Mouse (Mus musculus) ES-Bruce4 (cell line): ENCODE results near the gene Olfr211. TPM values are rescaled to one million over a fixed set of nuclear protein-coding genes. Genes with fewer than 3 reads are reported as not detected.

Experiments used
- H3K27ac ChIP-seq: 2 replicates; pipeline ENCODE4 v1.5.1; 2012; ENCODE audit warnings: low read length, inconsistent platforms; ENCODE audit not compliant: insufficient read depth
- H3K27me3 ChIP-seq: 2 replicates; pipeline ENCODE4 v1.6.1; 2012; ENCODE audit warnings: mild to moderate bottlenecking, low read length, inconsistent platforms; ENCODE audit not compliant: control insufficient read depth, poor library complexity, insufficient read depth, severe bottlenecking
- H3K36me3 ChIP-seq: 2 replicates; pipeline ENCODE4 v1.6.1; 2012; ENCODE audit warnings: inconsistent platforms, mild to moderate bottlenecking, low read length, moderate library complexity; ENCODE audit not compliant: control insufficient read depth, poor library complexity, insufficient read depth, severe bottlenecking
- H3K4me1 ChIP-seq: one replicate; pipeline ENCODE4 v1.8.1; 2011; ENCODE audit warnings: low read length; ENCODE audit not compliant: control insufficient read depth, insufficient read depth
- H3K4me3 ChIP-seq: 2 replicates; pipeline ENCODE4 v1.5.1; 2011; ENCODE audit warnings: low read depth, mild to moderate bottlenecking, low read length
- H3K9ac ChIP-seq: 2 replicates; pipeline ENCODE4 v1.6.1; 2012; ENCODE audit warnings: low read depth, mild to moderate bottlenecking, inconsistent platforms; ENCODE audit not compliant: poor library complexity, severe bottlenecking
- H3K9me3 ChIP-seq: replicated peaks from 2 replicates; pipeline ENCODE4 v1.6.1; 2012; ENCODE audit warnings: mild to moderate bottlenecking, low read length, inconsistent platforms; ENCODE audit not compliant: control insufficient read depth, poor library complexity, insufficient read depth, severe bottlenecking
- CTCF ChIP-seq: IDR thresholded peaks from one replicate; pipeline ENCODE4 v1.8.1; 2011; ENCODE audit warnings: low read depth, low read length
- EP300 ChIP-seq: IDR thresholded peaks from 2 replicates; pipeline ENCODE4 v1.6.1; 2011; ENCODE audit warnings: low read depth, low read length; ENCODE audit not compliant: insufficient read depth
- POLR2A ChIP-seq: IDR thresholded peaks from one replicate; pipeline ENCODE4 v1.8.1; 2011; ENCODE audit warnings: low read length; ENCODE audit not compliant: insufficient read depth
- polyA plus RNA-seq: library from polyadenylated mRNA; stranded (reverse); fragments of >200 nt; gene quantifications from 2 replicates; pipeline ENCODE4 v1.2.4, GENCODE M21; 2011; ENCODE audit warnings: low read depth; ENCODE audit not compliant: missing spikeins, insufficient read depth, insufficient read length

The Olfr211 gene
- not detected in 2 replicates for polyA plus RNA-seq

DNA sequence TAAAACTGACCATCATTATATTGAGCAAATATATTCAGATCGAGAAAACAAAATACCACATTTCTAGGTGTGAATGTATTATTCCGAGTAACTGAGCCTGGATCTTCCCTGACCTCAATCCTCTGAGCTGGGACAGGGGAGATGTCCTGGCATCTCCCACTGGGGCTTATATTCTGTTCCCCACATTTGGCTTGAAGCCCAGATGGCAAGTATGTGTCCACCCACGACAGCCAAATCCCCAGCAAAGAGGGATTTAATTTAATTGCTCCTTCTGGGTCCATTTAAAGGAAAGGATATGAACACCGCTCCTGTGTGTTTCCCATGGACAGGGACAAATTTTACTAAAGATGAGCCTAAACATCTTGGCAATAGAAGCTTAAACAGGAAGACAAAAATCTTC is at the start of gene Olfr211:
Olfr211 (plus strand) TSS at position 301 of the 400 bp plus-strand sequence.
- Histone ChIP-seq H3K4me1 (no peaks in the 10 kb centered on the region), H3K36me3 (no peaks in the 10 kb centered on the region), H3K9me3 (no peaks in the 10 kb centered on the region), H3K4me3 (no peak within 1 kb of the TSS), H3K9ac (no peak within 1 kb of the TSS), H3K27ac (no peak within 1 kb of the TSS), H3K27me3 (no peaks in the 10 kb centered on the region)
- TF ChIP-seq CTCF (no peak), EP300 (no peak), POLR2A (no peak)

DNA sequence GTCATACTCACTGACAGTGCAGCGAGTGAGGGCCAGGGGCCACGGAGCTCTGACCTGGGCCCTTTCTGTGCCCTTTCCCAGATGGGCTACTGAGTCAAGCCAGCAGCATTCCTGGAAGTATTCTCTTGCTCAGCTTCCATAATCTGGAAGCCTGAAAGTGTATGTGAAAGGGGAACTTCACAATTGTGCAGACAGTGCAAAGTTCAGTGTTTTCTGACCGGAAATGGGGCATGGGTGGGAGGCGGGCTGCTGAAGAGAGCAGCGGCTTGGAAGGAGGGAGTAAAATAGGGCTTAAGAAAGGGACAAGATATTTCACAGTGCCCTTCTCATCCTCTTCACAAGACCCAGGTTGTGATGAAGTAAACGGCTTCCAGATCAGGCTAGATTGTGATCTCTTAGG is 49.4 kb upstream of the Olfr211 start:
- no peak overlapping the region for H3K27ac ChIP-seq
- TF ChIP-seq CTCF (no peak), EP300 (no peak), POLR2A (no peak)
- H3K9ac ChIP-seq, result no peak overlapping the region
- no peaks in the 10 kb centered on the region for H3K9me3 ChIP-seq
- no peak overlapping the region for H3K4me3 ChIP-seq
- H3K27me3 ChIP-seq, result no peaks in the 10 kb centered on the region
- no peaks in the 10 kb centered on the region for H3K36me3 ChIP-seq
- no peaks in the 10 kb centered on the region for H3K4me1 ChIP-seq

DNA sequence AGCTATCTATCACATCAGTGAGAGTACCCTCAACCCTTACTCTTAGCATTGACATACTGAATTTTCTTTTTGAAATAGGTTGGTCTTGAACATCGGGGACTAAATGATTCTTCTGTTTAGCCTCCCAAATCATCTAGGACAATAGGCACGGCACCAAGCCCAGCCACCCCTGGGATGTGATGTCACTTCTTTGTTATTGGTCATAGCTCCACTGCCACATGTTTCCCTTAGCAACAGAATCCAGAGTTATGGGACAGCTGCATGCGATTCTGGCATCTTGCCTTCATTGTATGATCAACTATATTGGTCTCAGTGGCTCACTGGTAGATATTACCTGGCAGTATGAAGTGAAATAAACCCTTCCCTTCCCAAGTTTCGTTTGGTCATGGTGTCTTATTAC is 48.4 kb upstream of the Olfr211 start:
- no peaks in the 10 kb centered on the region for H3K27me3 ChIP-seq
- no peaks in the 10 kb centered on the region for H3K4me1 ChIP-seq
- H3K9me3 ChIP-seq, result no peaks in the 10 kb centered on the region
- no peak for TF ChIP-seq CTCF
- TF ChIP-seq POLR2A, result no peak
- no peak for TF ChIP-seq EP300
- no peak overlapping the region for H3K4me3 ChIP-seq
- no peaks in the 10 kb centered on the region for H3K36me3 ChIP-seq
- H3K9ac ChIP-seq, result no peak overlapping the region
- no peak overlapping the region for H3K27ac ChIP-seq

DNA sequence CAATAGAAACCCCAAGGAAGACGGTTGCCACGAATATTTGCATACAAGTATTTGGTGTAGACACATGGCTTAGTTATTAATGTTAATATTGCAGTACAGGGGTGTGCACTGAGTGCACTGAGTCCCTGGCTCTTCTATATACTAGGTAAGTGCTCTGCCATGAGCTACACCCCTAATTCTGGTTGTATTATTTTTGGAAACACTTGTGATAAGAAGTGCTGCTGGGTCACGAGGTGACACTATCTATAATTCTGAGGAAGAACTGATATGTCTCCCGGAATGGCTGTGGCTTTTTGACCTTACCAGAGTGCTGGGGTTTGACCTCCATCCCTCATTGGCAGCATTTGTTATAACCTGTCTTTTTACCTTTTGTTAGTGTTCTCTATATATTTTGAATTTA is 48.0 kb upstream of the Olfr211 start:
- no peaks in the 10 kb centered on the region for H3K4me1 ChIP-seq

DNA sequence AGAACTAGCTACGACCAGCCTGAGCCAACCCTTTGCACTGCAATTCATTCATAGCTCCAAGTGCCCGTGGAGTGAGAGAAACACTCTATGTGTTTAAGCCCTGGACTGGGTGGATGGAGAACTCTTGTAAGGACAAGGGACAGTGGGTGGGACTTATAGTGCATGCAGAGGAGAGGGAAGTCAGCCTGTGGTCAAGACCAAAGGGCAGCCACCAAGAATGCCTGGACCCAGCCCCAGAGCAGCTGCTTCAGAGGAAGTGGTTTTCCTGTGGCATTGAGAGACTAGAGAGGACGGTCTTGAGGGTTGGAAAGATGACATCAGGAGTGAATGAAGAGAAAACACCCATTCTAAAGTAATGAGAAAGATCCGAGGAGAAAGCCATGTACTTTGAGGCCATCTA is 33.1 kb upstream of the Olfr211 start:
- Histone ChIP-seq H3K27me3 (peaks cover 3% of the 10 kb centered on the region; the same call in 1 of the 2 replicates), H3K27ac (no peak overlapping the region), H3K36me3 (no peaks in the 10 kb centered on the region), H3K4me1 (no peaks in the 10 kb centered on the region), H3K4me3 (no peak overlapping the region), H3K9ac (no peak overlapping the region), H3K9me3 (no peaks in the 10 kb centered on the region)
- TF ChIP-seq CTCF (no peak), POLR2A (no peak), EP300 (no peak)

More for the DNA sequence above, 48.0 kb upstream of the Olfr211 start:
- Histone ChIP-seq H3K27me3 (no peaks in the 10 kb centered on the region), H3K9ac (no peak overlapping the region), H3K27ac (no peak overlapping the region), H3K36me3 (no peaks in the 10 kb centered on the region), H3K9me3 (no peaks in the 10 kb centered on the region), H3K4me3 (no peak overlapping the region)
- TF ChIP-seq POLR2A (no peak), CTCF (no peak), EP300 (no peak)

DNA sequence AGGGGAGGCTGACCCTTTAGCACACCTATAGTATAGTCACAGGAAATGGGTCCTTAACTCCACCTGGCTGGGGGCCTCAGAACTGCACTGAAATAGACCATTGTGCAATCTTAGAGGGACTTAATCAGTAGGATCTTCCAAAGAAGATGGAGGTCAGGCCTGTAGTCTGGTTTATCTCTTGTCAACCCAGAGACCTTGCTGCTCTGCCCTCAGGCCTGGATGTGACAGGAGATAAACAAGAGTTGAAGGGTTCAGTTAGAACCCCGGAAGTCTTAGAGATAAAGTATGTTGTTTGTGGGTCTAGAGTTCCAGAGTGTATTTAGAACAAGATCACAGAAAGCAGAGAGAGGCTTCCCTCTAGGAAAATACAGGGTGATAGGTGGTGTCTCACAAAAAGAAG is 32.4 kb upstream of the Olfr211 start:
- Histone ChIP-seq H3K9ac (no peak overlapping the region), H3K36me3 (no peaks in the 10 kb centered on the region), H3K4me1 (no peaks in the 10 kb centered on the region), H3K9me3 (no peaks in the 10 kb centered on the region), H3K27ac (no peak overlapping the region), H3K27me3 (peaks cover 3% of the 10 kb centered on the region; the same call in 1 of the 2 replicates), H3K4me3 (no peak overlapping the region)
- TF ChIP-seq POLR2A (no peak), EP300 (no peak), CTCF (no peak)
